Mouse (Mus musculus): ENCODE measurements around the gene Fcgbp. TPM values are rescaled to one million over a fixed set of nuclear protein-coding genes. Genes with fewer than 3 reads are reported as not detected.
A peak's percentile ranks its signal among the peaks of the same experiment; 100 is the strongest.
"Not testable (repeated sequence)": the region's sequence is repeated elsewhere in the genome, so short reads cannot be mapped to it uniquely, and the experiment has no call there.

Fcgbp gene
- polyA plus RNA-seq, 1 experiment from 2014 or later = not detected

- WGBS = 84% methylated on average over 11 of the region's 11 CpGs
- H3K27me3 ChIP-seq (replicated peaks; ENCODE audit: control insufficient read depth, insufficient read depth, low read length) = peaks cover 8% of the 10 kb centered on the region
Measured at GRCm38 (mm10) chr7:28106241-28106640, 35.2 kb downstream of the Fcgbp start.

DNA sequence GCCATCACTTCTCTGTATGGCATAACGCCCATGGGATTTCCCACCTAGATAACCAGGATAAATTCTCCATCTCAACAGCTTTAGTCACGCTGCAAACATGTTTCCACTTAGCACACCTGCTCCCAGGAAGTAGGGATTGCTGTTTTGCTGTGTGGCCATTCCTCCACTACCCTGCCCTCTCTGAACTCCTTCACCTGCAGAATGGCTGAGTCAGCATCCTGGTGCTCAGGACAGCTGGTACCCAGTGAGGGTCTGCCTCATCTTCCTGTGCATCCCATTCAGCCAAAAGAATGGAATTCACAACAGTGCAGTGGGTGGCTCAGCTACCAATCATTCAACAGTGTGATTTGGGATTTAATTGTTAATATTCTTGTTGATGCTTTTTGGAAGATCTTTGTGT is 43.6 kb downstream of the Fcgbp start:
- H3K27ac ChIP-seq (ENCODE audit: low read depth, low read length) = no peak overlapping the region

More at GRCm38 (mm10) chr7:28106241-28106640, 35.2 kb downstream of the Fcgbp start:
- no peaks in the 10 kb centered on the region for H3K36me3 ChIP-seq (ENCODE audit: control insufficient read depth, insufficient read depth, low read length)
- no peak overlapping the region for H3K4me2 ChIP-seq
- ATAC-seq (replicated peaks; ENCODE audit: low FRiP score) = no peak
- H3K4me3 ChIP-seq (ENCODE audit: low read depth, low read length) = no peak overlapping the region
- H3K27ac ChIP-seq (ENCODE audit: low read depth, low read length) = no peak overlapping the region
- DNase-seq (ENCODE audit: low spot score) = no peak
- no peaks in the 10 kb centered on the region for H3K4me1 ChIP-seq (replicated peaks; ENCODE audit: control insufficient read depth, insufficient read depth, low read length)
- no peaks in the 10 kb centered on the region for H3K9me3 ChIP-seq (ENCODE audit: control insufficient read depth, low read length)
- no peak overlapping the region for H3K9ac ChIP-seq (ENCODE audit: low read depth, low read length)

GRCm38 (mm10) chr7:28129166-28129565 is 58.1 kb downstream of the Fcgbp start, which contains the start of gene 9530053A07Rik:
Gene 9530053A07Rik, plus strand, starts transcription at chr7:28129466.
- no peaks in the 10 kb centered on the region for H3K9me3 ChIP-seq (ENCODE audit: control insufficient read depth, low read length)
- 79% methylated on average over 5 of the region's 5 CpGs for WGBS
- H3K36me3 ChIP-seq (ENCODE audit: control insufficient read depth, insufficient read depth, low read length) = no peaks in the 10 kb centered on the region
- no peak within 1 kb of the TSS for H3K4me2 ChIP-seq
- ATAC-seq (replicated peaks; ENCODE audit: low FRiP score) = no peak
- no peak within 1 kb of the TSS for H3K4me3 ChIP-seq (ENCODE audit: low read depth, low read length)
- no peaks in the 10 kb centered on the region for H3K27me3 ChIP-seq (replicated peaks; ENCODE audit: control insufficient read depth, insufficient read depth, low read length)
- no peaks in the 10 kb centered on the region for H3K4me1 ChIP-seq (replicated peaks; ENCODE audit: control insufficient read depth, insufficient read depth, low read length)
- DNase-seq (ENCODE audit: low spot score) = no peak
- H3K9ac ChIP-seq (ENCODE audit: low read depth, low read length) = no peak within 1 kb of the TSS
- H3K27ac ChIP-seq (ENCODE audit: low read depth, low read length) = no peak within 1 kb of the TSS

More for the DNA sequence above, 43.6 kb downstream of the Fcgbp start:
- no peak overlapping the region for H3K4me3 ChIP-seq (ENCODE audit: low read depth, low read length)
- DNase-seq (ENCODE audit: low spot score) (no peak), ATAC-seq (replicated peaks; ENCODE audit: low FRiP score) (no peak)
- no peaks in the 10 kb centered on the region for H3K4me1 ChIP-seq (replicated peaks; ENCODE audit: control insufficient read depth, insufficient read depth, low read length)
- no peak overlapping the region for H3K9ac ChIP-seq (ENCODE audit: low read depth, low read length)
- H3K36me3 ChIP-seq (ENCODE audit: control insufficient read depth, insufficient read depth, low read length) = no peaks in the 10 kb centered on the region
- H3K9me3 ChIP-seq (ENCODE audit: control insufficient read depth, low read length) = no peaks in the 10 kb centered on the region
- no peak overlapping the region for H3K4me2 ChIP-seq
- no peaks in the 10 kb centered on the region for H3K27me3 ChIP-seq (replicated peaks; ENCODE audit: control insufficient read depth, insufficient read depth, low read length)
- WGBS = 59% methylated on average over 2 of the region's 2 CpGs

- Histone ChIP-seq H3K9me3 (ENCODE audit: control insufficient read depth, low read length) (peaks cover 2% of the 10 kb centered on the region; the same call in 1 of the 2 replicates), H3K4me1 (replicated peaks; ENCODE audit: control insufficient read depth, insufficient read depth, low read length) (no peaks in the 10 kb centered on the region), H3K4me2 (no peak overlapping the region), H3K27me3 (replicated peaks; ENCODE audit: control insufficient read depth, insufficient read depth, low read length) (no peaks in the 10 kb centered on the region), H3K27ac (ENCODE audit: low read depth, low read length) (no peak overlapping the region), H3K36me3 (ENCODE audit: control insufficient read depth, insufficient read depth, low read length) (no peaks in the 10 kb centered on the region), H3K9ac (ENCODE audit: low read depth, low read length) (no peak overlapping the region), H3K4me3 (ENCODE audit: low read depth, low read length) (no peak overlapping the region)
- no peak for DNase-seq (ENCODE audit: low spot score)
- ATAC-seq (replicated peaks; ENCODE audit: low FRiP score) = no peak
- WGBS = 61% methylated on average over 5 of the region's 5 CpGs
Measured at GRCm38 (mm10) chr7:28137613-28138012, 66.6 kb downstream of the Fcgbp start.

GRCm38 (mm10) chr7:28148263-28148662 is 77.2 kb downstream of the Fcgbp start:
- 17% methylated on average over 3 of the region's 3 CpGs for WGBS
- Histone ChIP-seq H3K4me2 (no peak overlapping the region), H3K9ac (ENCODE audit: low read depth, low read length) (no peak overlapping the region), H3K36me3 (ENCODE audit: control insufficient read depth, insufficient read depth, low read length) (no peaks in the 10 kb centered on the region), H3K4me3 (ENCODE audit: low read depth, low read length) (no peak overlapping the region), H3K27ac (ENCODE audit: low read depth, low read length) (no peak overlapping the region), H3K9me3 (ENCODE audit: control insufficient read depth, low read length) (no peaks in the 10 kb centered on the region), H3K27me3 (replicated peaks; ENCODE audit: control insufficient read depth, insufficient read depth, low read length) (no peaks in the 10 kb centered on the region), H3K4me1 (replicated peaks; ENCODE audit: control insufficient read depth, insufficient read depth, low read length) (no peaks in the 10 kb centered on the region)
- peak; percentile 67 for DNase-seq (ENCODE audit: low spot score)
- ATAC-seq (replicated peaks; ENCODE audit: low FRiP score) = no peak

DNA sequence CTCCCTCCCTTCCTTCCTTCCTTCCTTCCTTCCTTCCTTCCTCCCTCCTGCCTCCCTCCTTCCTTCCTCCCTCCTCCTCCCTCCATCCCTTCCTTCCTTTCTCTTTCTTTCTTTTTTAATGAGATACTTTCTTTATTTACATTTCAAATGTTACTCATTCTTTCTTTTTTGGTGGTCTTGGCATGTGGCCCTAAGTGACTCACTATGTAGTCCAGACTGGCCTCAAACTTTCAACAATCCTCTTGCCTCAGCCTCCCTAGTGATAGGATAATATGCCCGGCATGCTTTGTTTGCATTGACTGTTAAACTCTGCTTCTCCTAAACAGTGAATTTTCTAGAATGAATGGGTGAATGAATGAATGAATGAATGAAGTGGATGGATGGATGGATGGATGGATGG is 78.8 kb downstream of the Fcgbp start:
- H3K4me2 ChIP-seq = no peak overlapping the region
- no peaks in the 10 kb centered on the region for H3K4me1 ChIP-seq (replicated peaks; ENCODE audit: control insufficient read depth, insufficient read depth, low read length)
- no peak overlapping the region for H3K4me3 ChIP-seq (ENCODE audit: low read depth, low read length)
- H3K36me3 ChIP-seq (ENCODE audit: control insufficient read depth, insufficient read depth, low read length) = no peaks in the 10 kb centered on the region
- 78% methylated on average over 1 of the region's 1 CpGs for WGBS
- H3K9ac ChIP-seq (ENCODE audit: low read depth, low read length) = no peak overlapping the region
- ATAC-seq (replicated peaks; ENCODE audit: low FRiP score) (no peak), DNase-seq (ENCODE audit: low spot score) (no peak)
- no peak overlapping the region for H3K27ac ChIP-seq (ENCODE audit: low read depth, low read length)
- H3K9me3 ChIP-seq (ENCODE audit: control insufficient read depth, low read length) = no peaks in the 10 kb centered on the region
- no peaks in the 10 kb centered on the region for H3K27me3 ChIP-seq (replicated peaks; ENCODE audit: control insufficient read depth, insufficient read depth, low read length)

- Histone ChIP-seq H3K9ac (ENCODE audit: low read depth, low read length) (no peak overlapping the region), H3K36me3 (ENCODE audit: control insufficient read depth, insufficient read depth, low read length) (no peaks in the 10 kb centered on the region), H3K4me2 (no peak overlapping the region; the same call in 1 of the 2 replicates), H3K4me3 (ENCODE audit: low read depth, low read length) (no peak overlapping the region), H3K4me1 (replicated peaks; ENCODE audit: control insufficient read depth, insufficient read depth, low read length) (no peaks in the 10 kb centered on the region), H3K27ac (ENCODE audit: low read depth, low read length) (no peak overlapping the region), H3K9me3 (ENCODE audit: control insufficient read depth, low read length) (no peaks in the 10 kb centered on the region), H3K27me3 (replicated peaks; ENCODE audit: control insufficient read depth, insufficient read depth, low read length) (no peaks in the 10 kb centered on the region)
- DNase-seq (ENCODE audit: low spot score) (peak; percentile 43), ATAC-seq (replicated peaks; ENCODE audit: low FRiP score) (no peak)
- 14% methylated on average over 13 of the region's 13 CpGs for WGBS
Measured at GRCm38 (mm10) chr7:28151584-28152221, 80.7 kb downstream of the Fcgbp start.

DNA sequence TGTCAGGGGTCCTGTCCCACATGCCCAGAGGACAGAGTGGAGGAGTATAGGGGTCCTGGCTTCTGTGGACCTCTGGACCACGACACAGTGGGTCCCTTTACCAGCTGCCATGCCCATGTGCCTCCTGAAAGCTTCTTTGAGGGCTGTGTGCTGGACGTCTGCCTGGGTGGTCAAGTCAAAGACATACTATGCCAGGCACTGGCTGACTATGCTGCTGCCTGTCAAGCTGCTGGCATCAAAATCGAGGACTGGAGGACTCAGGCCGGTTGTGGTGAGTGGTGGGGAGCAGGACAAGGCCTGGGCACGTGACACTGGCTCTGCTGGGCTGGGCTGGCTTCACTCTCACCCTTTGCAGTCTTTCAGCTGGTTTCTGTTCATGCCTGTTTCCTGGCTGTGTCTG is 82.6 kb downstream of the Fcgbp start:
- H3K4me2 ChIP-seq; H3K9ac ChIP-seq (ENCODE audit: low read depth, low read length); ATAC-seq (replicated peaks; ENCODE audit: low FRiP score); H3K27me3 ChIP-seq (replicated peaks; ENCODE audit: control insufficient read depth, insufficient read depth, low read length); H3K4me1 ChIP-seq (replicated peaks; ENCODE audit: control insufficient read depth, insufficient read depth, low read length); H3K36me3 ChIP-seq (ENCODE audit: control insufficient read depth, insufficient read depth, low read length); DNase-seq (ENCODE audit: low spot score); H3K9me3 ChIP-seq (ENCODE audit: control insufficient read depth, low read length); H3K27ac ChIP-seq (ENCODE audit: low read depth, low read length); H3K4me3 ChIP-seq (ENCODE audit: low read depth, low read length): not testable (repeated sequence)
- 44% methylated on average over 5 of the region's 5 CpGs for WGBS

DNA sequence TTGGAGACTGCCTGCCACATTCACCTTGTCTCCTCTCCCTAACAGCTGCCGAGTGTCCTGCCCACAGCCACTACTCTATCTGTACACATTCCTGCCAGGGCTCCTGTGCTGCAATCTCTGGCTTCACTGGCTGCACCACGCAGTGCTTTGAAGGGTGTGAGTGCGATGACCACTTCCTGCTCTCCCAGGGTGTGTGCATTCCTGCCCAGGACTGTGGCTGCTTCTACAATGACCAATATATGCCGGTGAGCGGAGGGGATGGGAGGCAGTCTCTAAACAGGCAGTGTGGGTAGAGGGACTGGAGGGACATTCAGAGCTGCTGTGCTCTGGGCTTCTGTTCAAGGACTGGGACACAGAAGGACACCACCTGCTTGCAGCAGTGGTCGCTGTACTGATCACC is 88.3 kb downstream of the Fcgbp start:
- WGBS = 44% methylated on average over 6 of the region's 6 CpGs
- DNase-seq (ENCODE audit: low spot score) = no peak

More for the DNA sequence above, 88.3 kb downstream of the Fcgbp start:
- Histone ChIP-seq H3K36me3 (ENCODE audit: control insufficient read depth, insufficient read depth, low read length) (no peaks in the 10 kb centered on the region), H3K27ac (ENCODE audit: low read depth, low read length) (no peak overlapping the region), H3K4me2 (no peak overlapping the region), H3K4me1 (replicated peaks; ENCODE audit: control insufficient read depth, insufficient read depth, low read length) (no peaks in the 10 kb centered on the region), H3K9ac (ENCODE audit: low read depth, low read length) (no peak overlapping the region), H3K27me3 (replicated peaks; ENCODE audit: control insufficient read depth, insufficient read depth, low read length) (no peaks in the 10 kb centered on the region), H3K4me3 (ENCODE audit: low read depth, low read length) (no peak overlapping the region), H3K9me3 (ENCODE audit: control insufficient read depth, low read length) (no peaks in the 10 kb centered on the region)
- ATAC-seq (replicated peaks; ENCODE audit: low FRiP score) = no peak

Measured in liver, embryonic 11.5 days (tissue).